Mouse (Mus musculus): ENCODE measurements at regions not wholly inside any gene's neighbourhood (a gene's known extent, or its start where the extent isn't known, plus 50 kb on each side); places are given as distances from the start of the nearest gene placed in this dataset.

- Histone ChIP-seq H3K4me1 (replicated peaks) (no peaks in the 10 kb centered on the region), H3K27me3 (no peaks in the 10 kb centered on the region), H3K4me3 (replicated peaks) (no peak overlapping the region), H3K27ac (no peak overlapping the region), H3K4me2 (replicated peaks) (no peak overlapping the region), H3K36me3 (no peaks in the 10 kb centered on the region), H3K9ac (replicated peaks) (no peak overlapping the region), H3K9me3 (no peaks in the 10 kb centered on the region)
- WGBS = 77% methylated on average over 3 of the region's 3 CpGs
- no peak for ATAC-seq
These were observed 50.2 kb upstream of the Bod1 start for GRCm38 (mm10) chr11:31721908-31722307.

- Histone ChIP-seq H3K4me2 (replicated peaks) (no peak overlapping the region), H3K9ac (replicated peaks) (no peak overlapping the region), H3K4me3 (replicated peaks) (no peak overlapping the region), H3K4me1 (replicated peaks) (no peaks in the 10 kb centered on the region), H3K27me3 (no peaks in the 10 kb centered on the region), H3K27ac (no peak overlapping the region), H3K9me3 (no peaks in the 10 kb centered on the region), H3K36me3 (no peaks in the 10 kb centered on the region)
- 78% methylated on average over 1 of the region's 1 CpGs for WGBS
- ATAC-seq = no peak
These were observed 52.8 kb upstream of the Bod1 start for GRCm38 (mm10) chr11:31724506-31724905.

- Histone ChIP-seq H3K4me1 (replicated peaks) (peaks cover 15% of the 10 kb centered on the region), H3K9ac (replicated peaks) (no peak overlapping the region), H3K4me3 (replicated peaks) (no peak overlapping the region), H3K27ac (no peak overlapping the region), H3K27me3 (no peaks in the 10 kb centered on the region), H3K9me3 (no peaks in the 10 kb centered on the region), H3K4me2 (replicated peaks) (no peak overlapping the region), H3K36me3 (no peaks in the 10 kb centered on the region)
- 85% methylated on average over 15 of the region's 15 CpGs for WGBS
- no peak for ATAC-seq
These were observed 54.4 kb upstream of the Bod1 start for GRCm38 (mm10) chr11:31725936-31726647.

GRCm38 (mm10) chr11:31727289-31727688, 55.6 kb upstream of the Bod1 start:
- no peaks in the 10 kb centered on the region for H3K36me3 ChIP-seq
- H3K27ac ChIP-seq = no peak overlapping the region
- H3K27me3 ChIP-seq = no peaks in the 10 kb centered on the region
- H3K4me3 ChIP-seq (replicated peaks) = no peak overlapping the region
- 88% methylated on average over 8 of the region's 8 CpGs for WGBS
- H3K9ac ChIP-seq (replicated peaks) = no peak overlapping the region
- no peak for ATAC-seq
- peaks cover 27% of the 10 kb centered on the region for H3K4me1 ChIP-seq (replicated peaks)
- H3K4me2 ChIP-seq (replicated peaks) = no peak overlapping the region
- H3K9me3 ChIP-seq = no peaks in the 10 kb centered on the region

- H3K4me3 ChIP-seq (replicated peaks) = no peak overlapping the region
- 81% methylated on average over 3 of the region's 3 CpGs for WGBS
- H3K27me3 ChIP-seq = no peaks in the 10 kb centered on the region
- H3K27ac ChIP-seq = no peak overlapping the region
- no peak overlapping the region for H3K4me2 ChIP-seq (replicated peaks)
- H3K9ac ChIP-seq (replicated peaks) = no peak overlapping the region
- peaks cover 51% of the 10 kb centered on the region for H3K4me1 ChIP-seq (replicated peaks)
- ATAC-seq = no peak
- H3K9me3 ChIP-seq = no peaks in the 10 kb centered on the region
- no peaks in the 10 kb centered on the region for H3K36me3 ChIP-seq
These were observed 58.0 kb upstream of the Bod1 start for GRCm38 (mm10) chr11:31729728-31730127.

GRCm38 (mm10) chr11:31730181-31730580, 58.5 kb upstream of the Bod1 start:
- WGBS = 80% methylated on average over 4 of the region's 4 CpGs
- no peaks in the 10 kb centered on the region for H3K9me3 ChIP-seq
- no peak overlapping the region for H3K4me3 ChIP-seq (replicated peaks)
- no peak overlapping the region for H3K27ac ChIP-seq
- H3K4me1 ChIP-seq (replicated peaks) = peaks cover 56% of the 10 kb centered on the region
- H3K36me3 ChIP-seq = no peaks in the 10 kb centered on the region
- no peak overlapping the region for H3K9ac ChIP-seq (replicated peaks)
- no peaks in the 10 kb centered on the region for H3K27me3 ChIP-seq
- H3K4me2 ChIP-seq (replicated peaks) = no peak overlapping the region
- no peak for ATAC-seq

GRCm38 (mm10) chr11:31730680-31731079, 59.0 kb upstream of the Bod1 start:
- no peaks in the 10 kb centered on the region for H3K27me3 ChIP-seq
- H3K9ac ChIP-seq (replicated peaks) = no peak overlapping the region
- H3K4me2 ChIP-seq (replicated peaks) = no peak overlapping the region
- H3K27ac ChIP-seq = no peak overlapping the region
- peaks cover 60% of the 10 kb centered on the region for H3K4me1 ChIP-seq (replicated peaks)
- 26% methylated on average over 3 of the region's 3 CpGs for WGBS
- no peak overlapping the region for H3K4me3 ChIP-seq (replicated peaks)
- no peaks in the 10 kb centered on the region for H3K9me3 ChIP-seq
- no peaks in the 10 kb centered on the region for H3K36me3 ChIP-seq
- ATAC-seq = no peak

GRCm38 (mm10) chr11:31731459-31731858, 59.8 kb upstream of the Bod1 start:
- H3K27me3 ChIP-seq = no peaks in the 10 kb centered on the region
- H3K9ac ChIP-seq (replicated peaks) = 0 out of 2 replicates have a peak overlapping the region, but pooled peaks have one; percentile 8
- H3K27ac ChIP-seq = no peak overlapping the region
- no peaks in the 10 kb centered on the region for H3K9me3 ChIP-seq
- WGBS = 51% methylated on average over 4 of the region's 4 CpGs
- no peak overlapping the region for H3K4me3 ChIP-seq (replicated peaks)
- H3K4me2 ChIP-seq (replicated peaks) = no peak overlapping the region
- H3K36me3 ChIP-seq = no peaks in the 10 kb centered on the region
- no peak for ATAC-seq
- H3K4me1 ChIP-seq (replicated peaks) = peaks cover 60% of the 10 kb centered on the region

GRCm38 (mm10) chr11:31732342-31732741, 60.7 kb upstream of the Bod1 start:
- ATAC-seq = no peak
- Histone ChIP-seq H3K27ac (no peak overlapping the region), H3K9me3 (no peaks in the 10 kb centered on the region), H3K9ac (replicated peaks) (no peak overlapping the region), H3K4me1 (replicated peaks) (peaks cover 60% of the 10 kb centered on the region), H3K4me3 (replicated peaks) (no peak overlapping the region), H3K36me3 (no peaks in the 10 kb centered on the region), H3K27me3 (no peaks in the 10 kb centered on the region), H3K4me2 (replicated peaks) (no peak overlapping the region)
- 75% methylated on average over 3 of the region's 3 CpGs for WGBS

- no peaks in the 10 kb centered on the region for H3K27me3 ChIP-seq
- no peak overlapping the region for H3K4me2 ChIP-seq (replicated peaks)
- WGBS = 53% methylated on average over 1 of the region's 1 CpGs
- H3K4me1 ChIP-seq (replicated peaks) = peaks cover 60% of the 10 kb centered on the region
- no peaks in the 10 kb centered on the region for H3K36me3 ChIP-seq
- H3K9ac ChIP-seq (replicated peaks) = no peak overlapping the region
- no peak for ATAC-seq
- H3K27ac ChIP-seq = 0 out of 2 replicates have a peak overlapping the region, but pooled peaks have one; percentile 78
- no peaks in the 10 kb centered on the region for H3K9me3 ChIP-seq
- H3K4me3 ChIP-seq (replicated peaks) = no peak overlapping the region
These were observed 61.3 kb upstream of the Bod1 start for GRCm38 (mm10) chr11:31732958-31733357.

GRCm38 (mm10) chr11:31734091-31734490, 62.4 kb upstream of the Bod1 start:
- Histone ChIP-seq H3K27ac (peak overlapping the region; percentile 78), H3K9me3 (no peaks in the 10 kb centered on the region), H3K4me1 (replicated peaks) (peaks cover 60% of the 10 kb centered on the region), H3K4me3 (replicated peaks) (no peak overlapping the region), H3K9ac (replicated peaks) (no peak overlapping the region), H3K4me2 (replicated peaks) (no peak overlapping the region), H3K36me3 (no peaks in the 10 kb centered on the region), H3K27me3 (no peaks in the 10 kb centered on the region)
- WGBS = 20% methylated on average over 4 of the region's 4 CpGs
- ATAC-seq = peak; percentile 94

- WGBS = over 99% methylated on average over 6 of the region's 6 CpGs
- Histone ChIP-seq H3K27ac (peak overlapping the region; percentile 78), H3K4me2 (replicated peaks) (no peak overlapping the region), H3K9ac (replicated peaks) (no peak overlapping the region), H3K9me3 (no peaks in the 10 kb centered on the region), H3K4me3 (replicated peaks) (no peak overlapping the region), H3K4me1 (replicated peaks) (peaks cover 53% of the 10 kb centered on the region), H3K27me3 (no peaks in the 10 kb centered on the region), H3K36me3 (no peaks in the 10 kb centered on the region)
- ATAC-seq = no peak
These were observed 63.6 kb upstream of the Bod1 start for GRCm38 (mm10) chr11:31735257-31735656.

- Histone ChIP-seq H3K4me1 (replicated peaks) (peaks cover 45% of the 10 kb centered on the region), H3K27ac (no peak overlapping the region), H3K36me3 (no peaks in the 10 kb centered on the region), H3K9ac (replicated peaks) (no peak overlapping the region), H3K27me3 (no peaks in the 10 kb centered on the region), H3K4me2 (replicated peaks) (no peak overlapping the region), H3K9me3 (no peaks in the 10 kb centered on the region), H3K4me3 (replicated peaks) (no peak overlapping the region)
- no peak for ATAC-seq
These were observed 64.4 kb upstream of the Bod1 start for GRCm38 (mm10) chr11:31736086-31736485.
